Mouse (Mus musculus) cerebellum, postnatal 14 days (tissue): ENCODE data around the gene Col4a1.

Experiments
- DNase-seq, 2 experiments: peaks; one replicate each; pipeline ENCODE4 v3.0.0; 2021; ENCODE audit warnings: mixed read lengths in 2 of 2

Col4a1 gene

DNA sequence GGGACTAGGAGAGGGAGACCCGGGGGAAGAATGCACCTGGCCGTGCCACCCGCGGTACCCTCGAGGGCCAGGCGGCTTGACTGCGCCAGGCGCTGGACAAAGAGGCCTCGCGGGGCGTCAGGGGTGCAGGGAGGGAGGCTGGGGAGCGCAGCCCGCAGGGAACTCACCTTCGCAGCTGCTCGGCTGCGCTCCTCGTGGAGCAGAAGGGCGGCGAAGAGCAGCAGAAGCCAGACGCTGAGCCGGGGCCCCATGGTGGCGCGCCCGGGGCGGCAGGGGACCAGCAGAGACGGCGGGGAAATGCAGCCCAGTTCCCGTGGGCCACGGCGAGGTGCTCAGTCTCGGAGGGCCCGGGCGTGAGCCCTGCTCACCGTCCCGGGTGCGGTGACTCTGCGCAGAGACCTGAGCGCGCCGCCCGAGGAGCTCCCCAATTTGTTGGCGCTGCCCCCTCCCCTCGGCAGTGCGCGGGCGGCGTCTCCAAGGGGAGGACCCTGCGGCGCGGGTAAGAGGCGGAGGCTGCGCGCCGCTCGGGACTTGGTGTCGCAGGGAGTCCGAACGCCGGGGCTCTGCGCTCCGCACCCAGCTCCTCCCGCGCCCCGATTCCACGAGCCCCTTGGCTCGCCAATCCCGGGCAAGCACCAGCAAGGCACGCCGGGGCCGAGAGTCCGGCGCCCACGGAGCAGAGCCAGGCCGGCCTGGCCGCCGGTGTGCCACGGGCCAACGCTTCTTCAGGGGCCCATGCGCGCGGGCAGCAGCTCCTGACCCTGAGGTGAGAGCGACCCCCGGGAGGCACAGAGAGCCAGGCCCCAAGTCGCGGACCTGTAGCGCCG, at the start of gene Col4a1, which contains the start of gene Col4a2:
TSS of gene Col4a1 (minus strand) at position 478 of the 827 bp plus-strand sequence.
TSS of gene Col4a2 (plus strand) at position 457 of the 827 bp plus-strand sequence.
- DNase-seq, result peak; percentile 17 to 27

DNA sequence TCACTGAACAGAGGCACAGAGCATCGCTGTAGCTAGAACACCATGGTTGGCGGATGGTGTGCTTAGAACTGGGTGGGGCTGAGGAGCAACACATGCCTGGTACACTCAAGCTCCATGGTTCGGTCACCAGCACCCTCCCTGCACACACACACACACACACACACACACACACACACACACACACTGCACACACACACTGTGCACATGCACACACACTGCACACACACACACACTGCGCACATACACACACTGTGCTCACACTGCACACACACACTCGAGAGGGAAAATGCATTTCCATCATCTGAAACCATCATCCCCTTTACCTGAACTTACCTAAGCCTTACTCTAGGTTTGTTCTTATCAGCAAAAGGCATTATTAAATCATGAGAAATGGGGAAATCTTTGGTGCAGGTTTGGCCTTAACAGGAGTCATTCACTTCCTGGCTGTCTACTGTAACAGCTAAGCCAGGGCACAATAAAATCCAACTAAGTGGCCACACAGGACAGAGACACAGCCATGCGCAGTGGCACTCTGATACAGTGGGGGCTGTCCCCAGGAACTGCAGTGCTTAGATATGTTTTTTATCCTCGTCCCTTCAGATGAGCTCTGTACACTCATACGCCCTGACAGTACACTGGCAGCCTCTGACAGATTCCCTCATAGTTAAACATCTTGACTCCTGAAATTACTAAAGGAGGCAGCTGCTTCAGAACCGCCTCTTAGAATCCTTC, 49.1 kb upstream of the Col4a1 start:
- no peak for DNase-seq

DNA sequence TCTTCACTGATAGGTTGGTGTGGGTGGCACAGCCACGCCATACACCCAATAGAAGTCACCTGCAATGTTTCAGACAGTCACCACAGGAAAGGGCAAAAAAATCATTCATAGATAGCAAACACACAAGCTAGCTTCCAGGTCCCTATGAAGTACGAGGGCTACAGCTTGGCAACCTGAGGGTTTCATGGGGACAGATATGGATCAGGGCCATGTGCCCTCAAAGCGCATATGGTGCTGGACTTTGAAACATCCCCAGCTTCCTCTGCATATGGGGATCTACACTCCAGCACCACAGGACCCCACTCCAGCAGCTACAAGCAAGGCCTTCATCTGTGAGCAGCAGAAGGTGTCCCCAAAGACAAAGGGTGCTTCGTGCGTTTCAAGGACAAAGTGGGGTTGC, 47.2 kb upstream of the Col4a1 start:
- DNase-seq, result peak; percentile 37 to 62

DNA sequence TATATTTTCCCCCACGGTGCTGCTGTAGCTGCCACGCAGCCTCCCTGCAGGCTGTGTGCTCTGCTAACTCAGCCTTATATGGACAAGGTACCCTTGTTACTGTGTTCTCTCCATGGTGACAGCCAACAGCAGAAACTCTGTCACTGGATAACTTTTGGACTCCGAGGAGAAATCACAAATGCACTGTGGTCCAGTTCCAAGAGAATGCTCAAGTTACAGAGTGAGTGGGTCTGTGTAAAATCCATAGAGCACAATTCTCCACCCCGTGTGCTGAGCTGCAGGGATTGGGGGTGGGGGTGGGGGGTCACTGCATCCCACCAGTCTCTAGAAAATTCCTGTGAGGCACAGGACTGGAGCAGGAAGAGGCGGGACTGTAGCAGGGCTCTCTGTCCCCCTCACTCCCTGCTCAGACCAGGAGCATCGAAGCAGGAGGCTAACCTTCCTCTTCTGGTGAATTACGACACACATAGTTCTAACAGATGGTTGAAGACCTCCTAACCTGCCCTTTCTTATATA, 45.4 kb upstream of the Col4a1 start:
- DNase-seq, result no peak

DNA sequence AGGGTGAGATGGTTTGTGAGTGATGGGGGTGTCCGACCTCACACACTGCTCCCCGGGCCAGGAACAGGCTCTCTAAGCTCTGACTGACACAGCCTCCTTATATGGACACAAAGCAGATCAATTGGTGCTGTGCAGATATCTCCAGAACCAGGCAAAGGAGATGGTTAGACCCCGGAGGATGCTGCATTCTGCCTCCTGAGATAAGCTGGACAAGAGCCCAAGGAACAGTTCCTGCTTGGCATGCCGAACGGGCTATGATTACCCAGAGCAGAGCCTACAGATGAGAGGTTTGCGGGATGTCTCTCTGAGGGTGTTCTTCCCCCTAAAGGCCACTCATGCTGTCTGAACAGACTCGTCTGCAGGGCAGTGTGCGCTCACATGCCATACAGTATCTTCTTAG, 44.1 kb upstream of the Col4a1 start:
- DNase-seq, result peak in 1 of 2 experiments; percentile 15

DNA sequence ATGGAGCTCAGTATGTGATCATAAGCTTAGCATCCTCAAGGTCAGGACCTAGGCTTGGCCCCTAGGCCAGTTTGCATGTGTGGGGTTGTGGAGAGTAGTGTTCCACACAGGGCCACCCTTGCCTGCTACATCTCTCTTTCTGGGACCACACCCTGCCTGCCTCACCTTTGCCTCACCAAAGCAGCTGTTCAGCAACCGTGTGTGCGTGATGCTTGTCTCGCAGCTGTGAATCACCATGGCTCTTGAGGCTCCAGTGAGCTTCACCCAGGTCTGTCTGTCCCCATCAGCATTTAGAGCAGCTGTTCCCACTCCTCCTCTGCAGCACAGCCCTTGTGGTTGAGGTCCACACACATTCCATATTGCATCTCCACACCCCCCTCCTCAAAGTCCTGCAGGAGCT, 43.3 kb upstream of the Col4a1 start:
- DNase-seq, result no peak

DNA sequence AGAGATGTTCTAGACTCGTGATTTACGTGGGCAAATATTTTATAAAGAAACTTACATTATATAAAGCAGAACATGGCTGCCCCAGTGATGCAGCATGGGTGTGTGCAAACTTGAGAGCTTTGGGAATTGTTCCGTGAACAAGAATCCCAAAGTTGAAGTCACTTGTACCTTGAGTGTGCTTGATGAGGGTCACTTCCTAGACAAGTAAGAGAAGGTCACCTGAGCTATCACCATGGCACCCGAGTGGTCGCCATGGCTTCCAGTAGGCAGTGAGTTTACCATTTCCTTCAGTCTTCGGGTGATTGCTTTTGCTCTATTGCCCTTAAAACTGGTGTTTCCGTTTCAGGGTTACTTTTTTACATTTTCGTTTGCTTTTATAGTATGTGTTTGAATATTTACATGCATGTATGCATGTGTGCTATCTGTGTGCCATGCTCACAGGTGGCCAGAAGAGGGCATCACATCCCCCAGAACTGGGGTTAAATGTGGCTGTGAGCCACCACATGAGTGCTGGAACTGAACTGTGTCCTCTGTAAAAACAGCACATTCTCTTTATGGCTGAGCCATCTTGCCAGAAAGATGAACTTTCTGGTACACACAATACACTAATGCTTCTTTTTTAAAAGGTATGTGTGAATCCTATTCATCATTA, 42.3 kb upstream of the Col4a1 start:
- DNase-seq, result no peak

DNA sequence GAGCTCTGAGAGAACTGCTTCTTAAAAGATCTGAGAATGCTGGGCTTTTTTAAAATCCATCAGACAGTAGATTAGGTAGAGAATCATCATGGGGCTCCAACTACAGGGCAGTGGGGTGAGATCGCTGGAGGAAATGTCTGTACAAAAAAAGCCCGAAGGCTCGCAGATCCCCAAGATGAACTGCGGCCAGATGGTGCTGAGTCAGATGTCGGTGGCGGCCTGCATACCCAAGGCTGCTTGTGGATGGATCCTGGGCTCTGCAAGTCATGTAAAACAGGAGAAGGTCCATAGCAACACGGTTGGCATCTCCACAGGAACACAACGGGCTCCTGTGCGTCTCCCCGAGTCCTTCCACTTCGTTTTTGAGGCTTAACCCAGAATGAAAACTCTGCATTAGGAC, 39.9 kb upstream of the Col4a1 start:
- DNase-seq, result peak in 1 of 2 experiments; percentile 10

DNA sequence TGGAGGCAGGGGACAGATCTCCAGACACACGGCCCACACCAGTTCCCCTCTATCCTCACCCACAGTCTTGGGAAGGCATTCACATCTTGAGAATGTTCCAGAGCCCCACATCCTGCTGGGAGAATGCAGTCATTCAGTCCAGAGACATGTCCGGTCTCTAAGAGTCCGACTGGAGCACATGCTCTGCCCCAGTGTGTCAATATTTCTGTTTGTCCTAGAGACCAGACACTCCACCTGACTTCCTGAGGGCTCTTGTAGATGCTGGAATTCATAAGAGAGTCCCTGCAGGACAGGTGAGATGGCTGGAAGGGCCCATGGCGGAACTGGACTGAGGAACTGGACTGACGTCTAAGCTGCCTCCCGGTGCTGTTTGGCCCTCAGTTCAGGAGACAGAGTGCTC, 38.7 kb upstream of the Col4a1 start:
- DNase-seq, result no peak

DNA sequence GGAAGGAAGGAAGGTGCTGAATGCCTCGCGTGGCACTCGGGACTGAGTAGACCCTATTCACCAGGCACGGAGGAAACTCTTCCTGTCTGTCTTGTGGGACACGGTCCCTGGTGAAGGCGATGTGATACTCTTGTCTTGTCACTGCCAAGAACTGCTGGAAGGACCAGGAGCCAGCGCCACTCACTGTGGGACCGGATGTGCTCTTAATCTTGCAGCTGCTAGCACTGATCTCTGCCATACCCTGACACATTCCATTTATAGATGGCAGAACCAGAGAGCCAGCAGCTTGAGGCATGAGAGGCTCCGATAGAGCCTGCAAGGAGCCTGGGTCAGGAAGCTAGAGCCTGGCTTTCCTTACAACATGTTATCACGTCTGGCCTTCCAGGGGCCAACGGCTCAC, 36.0 kb upstream of the Col4a1 start:
- DNase-seq, result no peak

DNA sequence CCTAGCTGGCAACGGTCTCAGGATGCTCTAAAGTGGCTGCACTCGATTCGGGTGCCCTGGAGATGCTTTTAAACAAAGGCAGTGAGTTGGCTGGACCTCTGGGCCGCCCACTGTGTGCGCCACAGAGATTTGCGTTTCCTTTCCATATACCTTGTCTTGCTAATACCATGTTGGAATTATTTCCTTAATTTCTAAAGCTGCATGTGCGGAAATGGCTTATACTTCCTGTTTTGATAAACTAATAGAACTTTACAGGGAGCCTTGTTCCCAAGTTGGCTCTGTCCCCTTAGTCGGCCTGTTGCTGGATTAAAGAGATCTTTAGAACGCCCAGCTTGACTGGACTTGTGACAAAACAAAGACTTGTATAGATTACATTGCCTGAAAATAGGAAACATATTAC, 35.1 kb upstream of the Col4a1 start:
- no peak for DNase-seq

DNA sequence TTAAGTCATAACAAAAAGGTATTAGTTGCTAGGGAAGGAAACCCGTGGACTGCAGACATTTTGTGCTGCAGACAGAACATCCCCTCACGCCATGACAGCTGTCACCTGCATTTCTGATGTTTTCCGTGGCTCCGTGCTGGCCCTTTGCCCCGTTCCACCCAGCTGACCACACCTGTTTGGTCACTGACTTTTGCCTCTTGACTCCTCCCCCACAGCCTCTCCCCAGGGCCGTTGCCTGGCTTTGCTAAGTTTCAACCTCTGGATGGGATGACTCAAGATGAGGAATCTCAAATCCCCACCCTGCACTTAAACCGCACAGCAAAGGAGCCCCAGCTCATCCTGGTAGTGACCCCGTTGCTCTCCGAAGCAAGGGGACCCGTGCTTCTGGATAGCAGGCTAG, 33.6 kb upstream of the Col4a1 start:
- DNase-seq, result no peak

DNA sequence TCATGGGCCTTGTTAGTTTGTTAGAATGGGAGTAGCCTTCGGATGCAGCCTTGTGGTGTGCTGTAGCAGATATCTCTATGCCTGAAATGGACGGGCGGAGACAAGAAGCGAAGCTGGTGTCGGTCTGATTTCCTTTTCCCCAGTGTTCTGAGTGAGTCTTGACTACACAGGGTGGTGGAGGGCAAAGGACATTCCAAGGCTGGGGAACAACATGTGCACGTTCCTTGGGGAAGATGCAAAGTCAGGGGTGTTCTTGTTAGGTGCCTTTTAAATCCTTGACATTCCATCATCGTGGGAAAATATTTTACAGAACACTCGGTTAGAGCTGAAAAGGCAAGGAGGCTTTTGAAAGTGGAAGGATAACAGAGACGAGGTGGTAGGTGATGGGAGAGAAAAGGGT, 31.8 kb upstream of the Col4a1 start:
- DNase-seq, result no peak

DNA sequence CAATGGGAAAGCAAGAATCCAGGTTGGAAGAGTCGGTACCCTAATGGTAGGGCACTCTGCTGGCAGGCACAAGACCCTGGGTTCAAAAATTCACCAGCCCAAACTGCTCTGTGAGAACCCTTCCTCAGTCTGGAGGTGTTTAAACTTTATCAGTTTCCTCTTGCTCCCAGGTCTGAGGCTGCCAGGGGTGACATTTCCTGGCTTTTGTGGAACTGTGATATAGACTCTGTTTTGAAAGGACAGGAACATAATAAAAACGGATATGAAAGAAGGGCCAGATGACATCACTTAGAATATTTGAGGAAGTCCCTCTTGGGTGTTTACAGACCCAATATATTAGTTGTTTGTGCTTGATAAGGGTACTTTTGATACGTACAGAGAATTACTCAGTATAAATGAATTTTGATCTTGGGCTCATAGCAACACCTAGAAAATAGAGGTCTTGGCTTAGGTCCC, 28.5 kb upstream of the Col4a1 start:
- no peak for DNase-seq

DNA sequence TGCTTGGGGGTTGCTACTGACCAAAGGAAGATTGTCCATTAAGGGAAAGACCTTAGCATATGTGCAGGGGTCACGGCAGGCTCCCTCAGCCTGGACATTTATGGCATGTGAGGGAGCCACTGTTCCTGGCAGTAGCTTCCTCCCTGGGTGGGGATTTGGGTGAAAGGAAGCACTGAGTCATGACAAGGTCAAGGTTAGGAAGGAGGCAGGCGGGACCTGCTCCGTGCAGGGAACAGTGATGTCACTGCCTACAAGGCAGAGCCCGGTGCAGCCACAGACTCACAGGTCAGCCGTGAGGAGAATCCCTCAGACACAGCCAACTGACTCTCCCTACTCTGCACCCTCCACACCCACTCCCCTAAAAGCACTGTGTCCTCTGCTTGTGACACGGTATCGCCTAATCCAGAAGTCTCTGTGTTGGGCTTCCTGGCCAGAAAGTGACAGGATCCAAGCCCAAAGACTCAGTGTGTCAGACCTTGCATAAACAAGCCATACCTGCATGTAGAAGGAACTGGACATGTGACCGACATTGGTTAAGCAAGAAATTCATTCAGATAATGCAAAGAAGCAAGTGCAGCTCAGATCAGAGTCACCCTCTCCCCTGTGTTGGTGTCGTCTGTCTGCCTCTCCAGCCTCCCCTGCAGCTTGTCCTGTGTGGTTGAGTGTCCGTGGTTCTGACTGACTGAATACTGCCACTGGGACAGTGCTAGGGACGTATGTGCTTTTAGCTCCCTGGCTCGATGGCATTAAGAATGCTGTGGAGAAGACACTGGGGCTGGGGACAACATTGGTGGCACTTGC, 27.9 kb upstream of the Col4a1 start:
- DNase-seq, result no peak

DNA sequence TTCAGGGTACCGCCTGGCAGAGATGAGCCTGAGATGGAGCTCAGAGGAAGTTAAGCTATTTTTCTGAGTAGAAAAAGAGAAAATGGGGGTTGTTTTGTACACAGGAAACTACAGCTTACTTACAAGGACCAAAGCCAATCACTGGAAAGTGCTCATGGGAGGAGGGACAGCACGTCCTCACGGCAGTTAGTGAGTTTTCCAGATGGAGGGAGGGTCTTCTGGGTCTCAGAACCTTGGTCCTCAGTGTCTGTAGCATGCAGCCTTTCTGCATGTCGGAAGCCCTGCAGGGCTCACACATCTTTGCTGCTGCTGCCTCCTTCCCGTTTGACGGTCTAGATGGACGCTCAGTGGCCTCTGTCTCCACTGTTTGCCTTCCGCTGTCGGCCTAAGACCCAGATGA, 25.9 kb upstream of the Col4a1 start:
- DNase-seq, result no peak

DNA sequence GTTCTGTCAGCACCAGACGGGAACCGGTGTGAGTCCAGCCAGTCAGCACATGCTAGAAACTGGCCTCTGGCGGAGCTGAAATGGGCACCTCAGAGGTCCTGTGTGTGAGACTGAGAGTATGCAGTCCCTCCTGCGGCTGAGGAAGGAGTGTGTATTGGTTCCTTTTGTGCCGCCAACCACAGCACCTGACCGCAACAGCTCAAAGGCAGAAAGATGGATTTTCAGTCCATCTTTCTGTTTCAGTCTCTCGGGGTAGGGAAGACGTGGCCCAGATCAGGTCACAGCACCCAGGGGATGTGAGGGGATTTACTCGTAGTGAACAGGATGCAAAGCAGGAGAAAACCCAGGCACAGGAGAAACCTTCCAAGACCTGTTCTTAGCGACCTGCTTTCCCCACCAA, 25.0 kb upstream of the Col4a1 start:
- no peak for DNase-seq

DNA sequence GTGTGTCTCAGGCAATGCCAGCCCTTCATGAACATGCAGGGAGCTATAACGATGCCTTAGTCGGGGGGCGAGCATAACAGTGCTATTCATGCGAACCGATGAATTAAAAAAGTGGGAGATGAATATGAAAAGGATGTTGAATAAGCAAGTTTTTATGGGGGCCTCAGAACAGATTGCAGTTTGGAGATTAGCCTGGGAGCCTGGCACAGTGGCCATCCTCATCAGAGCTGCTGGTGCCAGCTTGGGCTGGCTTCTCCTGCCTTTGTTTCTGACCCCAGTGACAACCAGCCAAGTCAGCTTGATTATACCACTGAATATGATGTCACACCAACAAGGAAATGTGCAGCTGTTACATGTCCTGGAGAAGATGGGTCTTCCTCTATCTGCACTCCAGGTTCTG, 23.7 kb upstream of the Col4a1 start:
- DNase-seq, result peak; percentile 41 to 49

DNA sequence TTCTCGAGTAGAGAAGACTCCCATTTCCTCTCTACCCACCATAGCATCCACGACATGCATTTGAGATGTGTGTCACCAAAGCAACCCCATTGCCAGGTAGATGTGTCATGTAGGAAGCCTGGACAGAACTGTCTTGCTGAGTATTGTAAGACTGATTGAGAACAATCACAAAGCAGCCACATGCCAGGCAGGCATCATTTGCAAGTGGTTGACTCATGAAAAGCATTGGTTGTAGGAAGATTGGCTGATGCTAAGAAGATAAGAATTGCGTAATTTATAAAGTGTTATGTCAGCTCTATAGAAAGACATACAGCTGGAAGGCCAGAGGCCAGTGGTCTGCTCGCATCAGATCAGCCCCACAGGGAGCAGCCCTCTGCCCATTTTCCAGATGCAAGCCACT, 22.6 kb upstream of the Col4a1 start:
- DNase-seq, result no peak

DNA sequence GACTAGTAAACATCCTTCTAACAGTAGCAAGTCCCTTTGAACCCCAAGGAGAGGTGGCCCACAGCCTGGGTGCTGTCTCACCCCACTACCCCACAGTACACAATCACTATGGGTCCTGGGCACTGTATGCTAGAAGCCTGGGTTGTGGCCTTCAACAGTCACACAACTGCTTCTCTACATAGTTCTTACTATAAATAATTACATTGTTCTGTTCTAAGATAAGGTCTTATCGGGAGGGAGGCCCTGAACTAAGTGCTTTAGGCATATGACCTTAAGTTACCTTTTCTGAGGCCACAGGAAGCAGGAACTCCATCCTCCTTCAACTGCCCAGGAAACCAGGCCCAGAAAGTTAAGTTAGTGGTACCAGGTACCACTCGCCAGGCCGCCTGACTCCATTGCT, 21.9 kb upstream of the Col4a1 start:
- DNase-seq, result no peak

DNA sequence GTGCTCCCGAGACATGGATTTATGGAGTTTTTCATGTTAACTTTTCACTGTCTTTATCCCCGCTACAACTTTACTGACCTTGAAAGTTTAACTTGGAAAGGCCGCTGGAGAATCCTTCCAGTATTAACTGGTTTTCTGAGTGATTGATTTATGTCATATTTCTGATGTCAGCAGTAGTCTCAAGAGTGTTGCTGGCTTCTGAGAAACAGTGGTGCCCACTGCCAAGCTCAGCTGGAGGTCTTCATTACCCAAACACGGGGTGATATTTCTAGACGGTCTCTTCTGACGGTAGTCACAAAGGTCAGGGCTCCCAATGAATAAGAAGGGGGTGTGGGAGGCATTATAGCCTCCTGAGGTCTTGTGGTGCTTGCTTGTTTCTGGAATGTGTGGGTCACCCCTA, 21.1 kb upstream of the Col4a1 start:
- DNase-seq, result no peak

DNA sequence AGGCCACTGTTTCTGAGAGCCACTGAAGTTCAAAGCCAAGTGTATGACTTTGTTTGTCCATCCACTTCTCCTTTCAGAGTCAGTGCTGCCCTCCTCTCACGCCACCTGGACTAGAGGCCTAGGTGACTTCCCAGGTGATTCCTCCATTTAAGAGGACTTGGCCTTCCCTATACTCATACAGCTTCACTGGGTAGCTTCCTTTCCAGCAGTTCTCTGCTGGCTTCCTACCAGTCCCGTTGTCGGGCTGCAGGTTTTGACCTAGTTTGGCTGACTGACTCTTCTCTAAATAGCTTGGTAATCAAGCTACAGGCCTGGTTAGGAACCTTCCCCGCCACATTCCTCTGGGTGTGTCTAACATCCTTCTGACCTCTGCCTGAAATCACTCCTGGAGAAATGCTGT, 18.9 kb upstream of the Col4a1 start:
- no peak for DNase-seq
